Mouse (Mus musculus): ENCODE data around the gene Trim15. TPM values are rescaled to one million over a fixed set of nuclear protein-coding genes. Genes with fewer than 3 reads are reported as not detected.
A peak's percentile ranks its signal among the peaks of the same experiment; 100 is the strongest.
"Not testable (repeated sequence)": the region's sequence is repeated elsewhere in the genome, so short reads cannot be mapped to it uniquely, and the experiment has no call there.

The Trim15 gene
- polyA plus RNA-seq, 1 experiment from 2014 or later, result 0.22 TPM

GRCm38 (mm10) chr17:36835591-36836426 is 31.2 kb downstream of the Trim15 start:
- H3K36me3 ChIP-seq (ENCODE audit: insufficient read depth, low read length), result no peaks in the 10 kb centered on the region
- H3K4me2 ChIP-seq (replicated peaks; ENCODE audit: low read depth, low read length), result peak overlapping the region; percentile 70
- peaks cover 14% of the 10 kb centered on the region; the same call in 1 of the 2 replicates for H3K4me1 ChIP-seq (ENCODE audit: insufficient read depth, low read length)
- WGBS, result 37% methylated on average over 12 of the region's 12 CpGs
- no peaks in the 10 kb centered on the region for H3K9me3 ChIP-seq (ENCODE audit: low read length)
- ATAC-seq (ENCODE audit: low FRiP score, low TSS enrichment), result peak; percentile 20; the same call in 1 of the 2 replicates
- H3K9ac ChIP-seq (replicated peaks; ENCODE audit: low read length), result peak overlapping the region; percentile 92
- peak overlapping the region; percentile 78 for H3K4me3 ChIP-seq (ENCODE audit: low read length)
- H3K27ac ChIP-seq (ENCODE audit: low read length), result peak overlapping the region; percentile 96
- no peaks in the 10 kb centered on the region for H3K27me3 ChIP-seq (ENCODE audit: insufficient read depth, low read length)

GRCm38 (mm10) chr17:36832694-36833093 is 34.3 kb downstream of the Trim15 start:
- 47% methylated on average over 4 of the region's 4 CpGs for WGBS
- no peaks in the 10 kb centered on the region for H3K9me3 ChIP-seq (ENCODE audit: low read length)
- H3K9ac ChIP-seq (replicated peaks; ENCODE audit: low read length), result no peak overlapping the region
- peaks cover 9% of the 10 kb centered on the region; the same call in 1 of the 2 replicates for H3K4me1 ChIP-seq (ENCODE audit: insufficient read depth, low read length)
- no peak overlapping the region for H3K4me3 ChIP-seq (ENCODE audit: low read length)
- H3K36me3 ChIP-seq (ENCODE audit: insufficient read depth, low read length), result no peaks in the 10 kb centered on the region
- ATAC-seq (ENCODE audit: low FRiP score, low TSS enrichment), result no peak
- no peaks in the 10 kb centered on the region for H3K27me3 ChIP-seq (ENCODE audit: insufficient read depth, low read length)
- no peak overlapping the region for H3K27ac ChIP-seq (ENCODE audit: low read length)
- no peak overlapping the region for H3K4me2 ChIP-seq (replicated peaks; ENCODE audit: low read depth, low read length)

GRCm38 (mm10) chr17:36830470-36830869 is 36.5 kb downstream of the Trim15 start:
- H3K27me3 ChIP-seq (ENCODE audit: insufficient read depth, low read length), result no peaks in the 10 kb centered on the region
- H3K36me3 ChIP-seq (ENCODE audit: insufficient read depth, low read length), result no peaks in the 10 kb centered on the region
- no peak overlapping the region for H3K4me3 ChIP-seq (ENCODE audit: low read length)
- no peak overlapping the region for H3K27ac ChIP-seq (ENCODE audit: low read length)
- H3K4me1 ChIP-seq (ENCODE audit: insufficient read depth, low read length), result no peaks in the 10 kb centered on the region
- H3K4me2 ChIP-seq (replicated peaks; ENCODE audit: low read depth, low read length), result no peak overlapping the region
- no peaks in the 10 kb centered on the region for H3K9me3 ChIP-seq (ENCODE audit: low read length)
- 80% methylated on average over 3 of the region's 3 CpGs for WGBS
- H3K9ac ChIP-seq (replicated peaks; ENCODE audit: low read length), result no peak overlapping the region
- no peak for ATAC-seq (ENCODE audit: low FRiP score, low TSS enrichment)

DNA sequence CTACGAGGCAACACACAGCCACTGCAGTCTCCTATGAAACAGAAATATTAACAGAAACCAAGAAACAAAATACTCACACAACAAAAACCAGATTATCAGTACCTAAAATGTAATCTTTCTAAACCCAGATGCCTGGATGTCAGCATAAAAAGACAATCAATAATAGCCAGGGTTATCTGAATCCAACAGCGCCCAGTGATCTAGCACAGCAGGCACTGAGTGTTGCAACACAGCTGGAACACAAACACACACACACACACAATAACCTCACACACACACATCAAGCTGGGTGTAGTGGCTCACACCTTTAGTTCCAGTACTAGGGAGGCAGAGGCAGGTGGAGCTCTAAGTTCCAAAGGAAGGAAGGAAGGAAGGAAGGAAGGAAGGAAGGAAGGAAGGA is 38.5 kb downstream of the Trim15 start:
- 88% methylated on average over 2 of the region's 2 CpGs for WGBS
- Histone ChIP-seq H3K4me2 (replicated peaks; ENCODE audit: low read depth, low read length) (no peak overlapping the region), H3K27me3 (ENCODE audit: insufficient read depth, low read length) (no peaks in the 10 kb centered on the region), H3K9ac (replicated peaks; ENCODE audit: low read length) (no peak overlapping the region), H3K36me3 (ENCODE audit: insufficient read depth, low read length) (no peaks in the 10 kb centered on the region), H3K27ac (ENCODE audit: low read length) (no peak overlapping the region), H3K4me3 (ENCODE audit: low read length) (no peak overlapping the region), H3K4me1 (ENCODE audit: insufficient read depth, low read length) (no peaks in the 10 kb centered on the region), H3K9me3 (ENCODE audit: low read length) (no peaks in the 10 kb centered on the region)
- ATAC-seq (ENCODE audit: low FRiP score, low TSS enrichment), result no peak

GRCm38 (mm10) chr17:36826002-36826401 is 41.0 kb downstream of the Trim15 start:
- not testable (repeated sequence) for H3K27me3 ChIP-seq (ENCODE audit: insufficient read depth, low read length); H3K4me3 ChIP-seq (ENCODE audit: low read length); H3K9me3 ChIP-seq (ENCODE audit: low read length); H3K9ac ChIP-seq (replicated peaks; ENCODE audit: low read length); H3K4me2 ChIP-seq (replicated peaks; ENCODE audit: low read depth, low read length); H3K4me1 ChIP-seq (ENCODE audit: insufficient read depth, low read length); H3K27ac ChIP-seq (ENCODE audit: low read length); H3K36me3 ChIP-seq (ENCODE audit: insufficient read depth, low read length)
- peak; percentile 76; the same call in 1 of the 2 replicates for ATAC-seq (ENCODE audit: low FRiP score, low TSS enrichment)
- WGBS, result 11% methylated on average over 5 of the region's 5 CpGs

DNA sequence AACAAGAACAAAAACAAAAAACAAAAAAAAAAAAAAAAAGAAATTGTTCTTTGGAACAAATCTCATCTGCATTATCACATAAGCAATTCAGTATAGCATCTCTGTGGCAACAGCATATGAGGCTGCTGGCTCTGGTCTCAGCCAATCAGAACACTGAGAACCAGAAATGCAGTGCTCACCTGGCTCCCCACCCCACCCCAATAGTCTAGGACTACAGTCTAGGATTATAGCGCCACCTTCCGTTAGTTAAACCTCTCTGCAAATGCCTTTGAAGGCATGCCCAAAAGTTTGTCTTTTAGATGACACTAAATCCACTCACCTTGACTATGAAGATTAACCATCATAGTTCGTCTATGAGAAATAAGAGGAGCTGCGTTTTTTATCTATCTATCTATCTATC is 41.5 kb downstream of the Trim15 start:
- Histone ChIP-seq H3K27me3 (ENCODE audit: insufficient read depth, low read length) (no peaks in the 10 kb centered on the region), H3K36me3 (ENCODE audit: insufficient read depth, low read length) (no peaks in the 10 kb centered on the region), H3K4me1 (ENCODE audit: insufficient read depth, low read length) (no peaks in the 10 kb centered on the region), H3K4me3 (ENCODE audit: low read length) (no peak overlapping the region), H3K9me3 (ENCODE audit: low read length) (no peaks in the 10 kb centered on the region), H3K27ac (ENCODE audit: low read length) (no peak overlapping the region), H3K4me2 (replicated peaks; ENCODE audit: low read depth, low read length) (no peak overlapping the region), H3K9ac (replicated peaks; ENCODE audit: low read length) (no peak overlapping the region)
- WGBS, result 26% methylated on average over 4 of the region's 4 CpGs
- no peak for ATAC-seq (ENCODE audit: low FRiP score, low TSS enrichment)

DNA sequence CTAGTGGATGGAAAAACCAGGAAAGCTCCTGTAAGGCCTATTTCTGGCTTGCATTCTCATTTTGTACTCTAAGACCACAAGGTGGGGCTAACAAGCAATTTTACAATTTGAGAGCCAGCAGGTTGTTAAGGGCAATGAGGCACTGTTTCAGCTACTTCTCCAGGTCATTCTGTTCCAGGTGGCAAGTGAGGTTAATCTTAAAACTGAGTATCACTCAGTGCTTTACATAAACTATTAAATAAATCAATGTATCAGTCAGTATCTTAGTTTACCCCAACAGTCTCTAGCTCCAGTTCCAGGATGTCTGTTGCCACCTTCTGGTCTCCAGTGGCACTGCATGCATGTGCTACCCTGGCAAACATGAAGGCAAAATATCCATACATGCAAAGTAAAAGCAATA is 43.0 kb downstream of the Trim15 start:
- Histone ChIP-seq H3K4me1 (ENCODE audit: insufficient read depth, low read length) (no peaks in the 10 kb centered on the region), H3K4me3 (ENCODE audit: low read length) (no peak overlapping the region), H3K36me3 (ENCODE audit: insufficient read depth, low read length) (no peaks in the 10 kb centered on the region), H3K9ac (replicated peaks; ENCODE audit: low read length) (no peak overlapping the region), H3K27ac (ENCODE audit: low read length) (no peak overlapping the region), H3K27me3 (ENCODE audit: insufficient read depth, low read length) (no peaks in the 10 kb centered on the region), H3K4me2 (replicated peaks; ENCODE audit: low read depth, low read length) (no peak overlapping the region), H3K9me3 (ENCODE audit: low read length) (no peaks in the 10 kb centered on the region)
- peak; percentile 39; the same call in 1 of the 2 replicates for ATAC-seq (ENCODE audit: low FRiP score, low TSS enrichment)

DNA sequence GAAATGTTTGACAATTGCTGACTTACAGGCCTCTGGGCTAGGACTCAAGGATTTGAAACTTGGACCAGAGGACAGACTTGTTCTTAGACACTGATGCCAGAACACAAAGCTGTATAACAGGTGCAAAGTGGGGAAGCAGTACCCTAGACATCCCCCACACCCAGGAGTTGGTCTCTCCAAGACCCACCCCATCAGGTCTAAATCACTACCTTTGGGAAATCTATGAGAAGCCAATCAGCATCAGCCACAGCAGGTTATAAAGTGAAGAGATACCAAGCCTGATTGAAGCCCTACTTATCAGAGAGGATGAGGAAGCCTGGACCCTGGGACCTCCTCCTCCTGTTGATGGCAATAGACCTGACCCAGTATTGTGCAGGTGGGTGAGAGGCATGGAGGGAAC is 55.1 kb downstream of the Trim15 start, which contains the start of gene H2-M10.6:
Gene H2-M10.6, plus strand, starts transcription at position 301 of the 400 bp plus-strand sequence.
- Histone ChIP-seq H3K4me1 (ENCODE audit: insufficient read depth, low read length) (no peaks in the 10 kb centered on the region), H3K4me3 (ENCODE audit: low read length) (no peak within 1 kb of the TSS), H3K27ac (ENCODE audit: low read length) (no peak within 1 kb of the TSS), H3K27me3 (ENCODE audit: insufficient read depth, low read length) (no peaks in the 10 kb centered on the region), H3K4me2 (replicated peaks; ENCODE audit: low read depth, low read length) (no peak within 1 kb of the TSS), H3K9ac (replicated peaks; ENCODE audit: low read length) (no peak within 1 kb of the TSS), H3K9me3 (ENCODE audit: low read length) (no peaks in the 10 kb centered on the region), H3K36me3 (ENCODE audit: insufficient read depth, low read length) (no peaks in the 10 kb centered on the region)
- ATAC-seq (ENCODE audit: low FRiP score, low TSS enrichment), result no peak
